ENCODE assay signal across 9 mouse cellular contexts in the genomic region with DNA sequence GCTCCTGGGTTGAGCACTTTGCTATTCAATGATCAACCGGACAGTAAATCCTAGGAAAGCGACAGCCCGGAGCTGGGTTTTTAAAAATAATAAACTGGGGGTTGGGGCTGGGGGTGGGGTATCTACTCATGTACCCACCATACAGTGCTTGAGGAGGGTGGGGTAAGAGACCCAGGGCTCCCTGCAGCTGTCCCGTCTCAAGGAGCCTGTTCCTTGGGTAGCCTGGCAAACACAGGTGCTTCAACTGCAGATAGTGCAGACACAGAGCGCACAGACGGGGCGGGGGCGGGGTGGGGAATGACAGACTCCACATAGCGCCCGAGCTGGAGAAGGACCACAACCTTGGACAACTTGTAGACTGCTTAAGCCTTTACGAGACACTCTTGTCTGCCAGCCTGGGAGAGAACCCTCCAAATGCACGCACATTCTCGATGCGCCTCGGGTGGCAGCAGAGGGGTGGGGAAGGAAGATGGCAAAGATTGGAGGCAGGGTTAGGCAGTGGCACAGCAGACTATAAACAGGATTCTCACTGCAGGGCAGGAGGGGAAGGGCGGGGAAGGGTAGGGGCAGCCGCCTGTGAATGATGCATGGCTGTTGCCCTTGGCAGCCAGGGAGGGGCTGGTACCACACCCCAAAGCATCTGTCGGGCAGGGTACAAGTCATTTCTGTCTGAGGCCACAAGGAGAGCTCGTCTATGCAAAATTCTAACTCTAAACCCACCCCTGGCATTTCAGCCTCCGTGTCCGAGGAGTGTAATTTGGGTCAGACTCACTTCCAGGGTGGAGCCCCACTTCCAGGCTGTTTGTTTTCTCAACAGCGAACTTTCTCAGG. TPM values are rescaled to one million over a fixed set of nuclear protein-coding genes. Genes with fewer than 3 reads are reported as not detected.
DNase-seq lines count a peak whose midpoint lies in the region; ATAC-seq lines count a peak whose summit lies in the region.
"Had no signal": no experiment of that assay in that cellular context is flagged by ENCODE, and none has a peak within 500 bp of the region (broad histone marks: within the 10 kb centered on the region; RNA-seq: fewer than 3 reads in every experiment).

No protein-coding gene starts in this region.

- no peaks in the 10 kb centered on the region for H3K36me3 ChIP-seq in midbrain, embryonic 11.5 days (ENCODE audit: control insufficient read depth, insufficient read depth, low read length)

- no peak overlapping the region for H3K9ac ChIP-seq in midbrain, embryonic 11.5 days (ENCODE audit: low read length)

- no peaks in the 10 kb centered on the region for H3K27me3 ChIP-seq in midbrain, embryonic 11.5 days (ENCODE audit: control insufficient read depth, insufficient read depth, low read length)

- H3K4me1 ChIP-seq in midbrain, embryonic 11.5 days (ENCODE audit: control insufficient read depth, insufficient read depth, low read length) = peaks cover 8% of the 10 kb centered on the region

- DNase-seq in kidney, adult 9 months = peak; percentile 20
- no peak for DNase-seq in kidney, postnatal 14 days
- peak; percentile 22 for DNase-seq in c-Kit-positive CD71-positive TER-119-negative erythroid progenitor cells, embryonic 14.5 days (ENCODE audit: low read depth)
- DNase-seq in kidney, postnatal 36 days = peak; percentile 49 to 60
- DNase-seq in midbrain, embryonic 11.5 days (ENCODE audit: low spot score, missing footprints) = no peak
- DNase-seq in thymus, postnatal 36 days = peak; percentile 57 to 62
- DNase-seq in ovary, postnatal 14 days (ENCODE audit: low spot score) = no peak
- no peak for DNase-seq in embryo, embryonic 11 days

- no peak overlapping the region for H3K4me3 ChIP-seq in midbrain, embryonic 11.5 days (ENCODE audit: low read depth, low read length)

- no peak overlapping the region for H3K4me2 ChIP-seq in midbrain, embryonic 11.5 days

- peak; percentile 42 for ATAC-seq in midbrain, embryonic 11.5 days (ENCODE audit: low FRiP score)

- WGBS in midbrain, embryonic 11.5 days = 75% methylated on average over 22 of the region's 22 CpGs

- H3K27ac ChIP-seq in midbrain, embryonic 11.5 days (ENCODE audit: low read depth, low read length) = no peak overlapping the region
- H3K27ac ChIP-seq: macrophage had no signal

- no peaks in the 10 kb centered on the region for H3K9me3 ChIP-seq in midbrain, embryonic 11.5 days (ENCODE audit: control insufficient read depth, low read length)

RNA-seq across cellular contexts. Expression of a gene that starts 55.0 kb away (rescaled TPM):
- polyA plus RNA-seq in midbrain, embryonic 11.5 days (2014; fragmentation: Nextera tagmentation; extraction: Ambion mirVana) = 35.9 and 37.3 TPM in 2 replicates

RNA-seq across cellular contexts. Expression of a gene that starts 56.3 kb away (rescaled TPM):
- polyA plus RNA-seq in midbrain, embryonic 11.5 days (2014; fragmentation: Nextera tagmentation; extraction: Ambion mirVana) = 5.9 and 6.0 TPM in 2 replicates

Comparison
In these comparisons a context has a peak if more than half of its experiments do, and no peak if none do; other contexts are left out.
1. DNase-seq: peak in kidney, adult 9 months (single experiment), c-Kit-positive CD71-positive TER-119-negative erythroid progenitor cells, embryonic 14.5 days (single experiment), kidney, postnatal 36 days (2 of 2) and thymus, postnatal 36 days (2 of 2); none in kidney, postnatal 14 days (single experiment), midbrain, embryonic 11.5 days (single experiment), ovary, postnatal 14 days (single experiment) and embryo, embryonic 11 days (single experiment).